Comparison of ENCODE assay signal across 11 mouse cellular contexts in genomic region chr11:28733877-28734580, GRCm38 (mm10).
A peak's percentile ranks its signal among the peaks of the same experiment; 100 is the strongest.
DNase-seq lines count a peak whose midpoint lies in the region; ATAC-seq and TF ChIP-seq lines count a peak whose summit lies in the region.
"Had no signal": no experiment of that assay in that cellular context is flagged by ENCODE, and none has a peak within 500 bp of the region (broad histone marks: within the 10 kb centered on the region; RNA-seq: fewer than 3 reads in every experiment).

No protein-coding gene starts in this region.

- peaks cover 12% of the 10 kb centered on the region for H3K4me1 ChIP-seq in midbrain, embryonic 13.5 days (replicated peaks)
- no peaks in the 10 kb centered on the region for H3K4me1 ChIP-seq in lung, postnatal 0 days (ENCODE audit: insufficient read depth, low read depth, low read length)
- H3K4me1 ChIP-seq: liver, embryonic 12.5 days had no signal

- H3K4me2 ChIP-seq in midbrain, embryonic 13.5 days (replicated peaks): no peak overlapping the region
- H3K4me2 ChIP-seq in lung, postnatal 0 days (replicated peaks; ENCODE audit: low read depth, low read length): no peak overlapping the region
- H3K4me2 ChIP-seq: liver, embryonic 12.5 days had no signal

- WGBS in midbrain, embryonic 13.5 days: 29% methylated on average over 3 of the region's 3 CpGs
- WGBS in lung, postnatal 0 days: 56% methylated on average over 3 of the region's 3 CpGs

- peaks cover 5% of the 10 kb centered on the region; the same call in 1 of the 2 replicates for H3K27me3 ChIP-seq in midbrain, embryonic 13.5 days
- H3K27me3 ChIP-seq in lung, postnatal 0 days (replicated peaks; ENCODE audit: insufficient read depth, low read length): no peaks in the 10 kb centered on the region
- H3K27me3 ChIP-seq: liver, embryonic 12.5 days had no signal

- H3K36me3 ChIP-seq in midbrain, embryonic 13.5 days: no peaks in the 10 kb centered on the region
- no peaks in the 10 kb centered on the region for H3K36me3 ChIP-seq in lung, postnatal 0 days (ENCODE audit: insufficient read depth, low read length)
- H3K36me3 ChIP-seq: liver, embryonic 12.5 days had no signal

- no peak for TF ChIP-seq EP300 in lung, postnatal 0 days (IDR thresholded peaks at IDR 0.05)

- DNase-seq in gastrocnemius, adult 2 months: no peak
- DNase-seq in gastrocnemius, postnatal 14 days: no peak
- DNase-seq in 3T3-L1 (ENCODE audit: low read depth, low spot score): peak; percentile 54
- DNase-seq in embryo, embryonic 11 days: peak; percentile 26
- DNase-seq in lung, postnatal 0 days (ENCODE audit: low spot score): no peak
- DNase-seq in liver: no peak
- DNase-seq: spleen, adult 18-20 months; thymus, postnatal 4 days had no signal

- intact Hi-C loops in gastrocnemius, adult 2 months (cut with DNase I): no loop called here
- intact Hi-C loops in gastrocnemius, postnatal 14 days (cut with DNase I; ENCODE audit: low total_unique reads): no loop called here

- ATAC-seq in midbrain, embryonic 13.5 days: 0 out of 2 replicates have a peak, but pooled peaks have one; percentile 57
- no peak for ATAC-seq in cerebellum, adult (ENCODE audit: insufficient number of reproducible peaks, low FRiP score, low TSS enrichment)
- no peak for ATAC-seq in lung, postnatal 0 days
- ATAC-seq: liver, embryonic 12.5 days had no signal

- H3K4me3 ChIP-seq in gastrocnemius, adult 2 months: no peak overlapping the region
- H3K4me3 ChIP-seq in midbrain, embryonic 13.5 days (replicated peaks): no peak overlapping the region
- H3K4me3 ChIP-seq in lung, postnatal 0 days (ENCODE audit: low read depth, low read length): no peak overlapping the region
- H3K4me3 ChIP-seq: liver, embryonic 12.5 days had no signal

- peak; percentile 15; the same call in 1 of the 2 replicates for TF ChIP-seq CTCF in gastrocnemius, adult 2 months (IDR thresholded peaks at IDR 0.05)
- TF ChIP-seq CTCF in lung, postnatal 0 days (IDR thresholded peaks at IDR 0.05): no peak

- H3K27ac ChIP-seq in gastrocnemius, adult 2 months: no peak overlapping the region
- no peak overlapping the region for H3K27ac ChIP-seq in midbrain, embryonic 13.5 days
- no peak overlapping the region for H3K27ac ChIP-seq in lung, postnatal 0 days (ENCODE audit: low read length)
- H3K27ac ChIP-seq: liver, embryonic 12.5 days had no signal

- no peaks in the 10 kb centered on the region for H3K9me3 ChIP-seq in midbrain, embryonic 13.5 days
- H3K9me3 ChIP-seq in lung, postnatal 0 days (ENCODE audit: low read length): no peaks in the 10 kb centered on the region
- H3K9me3 ChIP-seq: liver, embryonic 12.5 days had no signal

- H3K9ac ChIP-seq in midbrain, embryonic 13.5 days (replicated peaks): no peak overlapping the region
- H3K9ac ChIP-seq in lung, postnatal 0 days (replicated peaks; ENCODE audit: low read depth): no peak overlapping the region
- H3K9ac ChIP-seq: liver, embryonic 12.5 days had no signal

Comparison
In these comparisons a context has a peak if more than half of its experiments do, and no peak if none do; other contexts are left out.
1. DNase-seq: peak in 3T3-L1 (single experiment) and embryo, embryonic 11 days (single experiment); none in gastrocnemius, adult 2 months (single experiment), gastrocnemius, postnatal 14 days (single experiment), lung, postnatal 0 days (single experiment) and liver (single experiment).